In the genomic region with DNA sequence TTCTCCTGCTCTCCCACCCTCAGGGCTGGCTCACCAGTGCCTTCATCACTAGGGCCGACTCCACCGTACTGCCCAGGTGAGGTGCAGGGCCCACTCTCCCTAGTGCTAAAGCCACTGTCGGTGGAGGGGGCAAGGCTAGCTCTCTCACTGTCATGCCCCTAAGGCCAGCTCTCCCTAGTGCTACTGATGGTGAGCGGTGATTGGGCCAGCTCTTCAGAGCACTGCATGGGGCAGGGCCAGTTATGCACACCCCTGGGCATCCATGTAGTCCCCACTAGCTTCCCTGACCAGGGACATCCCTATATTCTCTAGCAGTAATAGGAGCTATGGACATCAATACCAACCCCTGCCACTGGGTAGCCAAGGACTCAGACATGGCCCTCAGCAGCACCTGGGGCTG, we compare ENCODE assay signal across 28 mouse cellular contexts.
A peak's percentile ranks its signal among the peaks of the same experiment; 100 is the strongest.
DNase-seq lines count a peak whose midpoint lies in the region; ATAC-seq and TF ChIP-seq lines count a peak whose summit lies in the region.
"Had no signal": no experiment of that assay in that cellular context is flagged by ENCODE, and none has a peak within 500 bp of the region (broad histone marks: within the 10 kb centered on the region; RNA-seq: fewer than 3 reads in every experiment).

No protein-coding gene starts in this region.

- H3K4me3 ChIP-seq in hindbrain, embryonic 10.5 days: no peak overlapping the region
- H3K4me3 ChIP-seq in hindbrain, embryonic 13.5 days: no peak overlapping the region
- H3K4me3 ChIP-seq in megakaryocyte, embryonic 14.5 days (replicated peaks): peak overlapping the region; percentile 8
- no peak overlapping the region for H3K4me3 ChIP-seq in spleen, adult 2 months (ENCODE audit: extremely low read depth, insufficient read depth, insufficient read length)
- H3K4me3 ChIP-seq: forebrain, embryonic 15.5 days; heart, embryonic 10.5 days; limb, embryonic 13.5 days; myocyte; neural tube, embryonic 12.5 days had no signal

- no peak overlapping the region for H3K9ac ChIP-seq in hindbrain, embryonic 13.5 days
- H3K9ac ChIP-seq: forebrain, embryonic 15.5 days; limb, embryonic 13.5 days; neural tube, embryonic 12.5 days had no signal

- TF ChIP-seq CTCF in spleen, adult 2 months (IDR thresholded peaks at IDR 0.05; ENCODE audit: extremely low read depth, insufficient read depth, insufficient read length, insufficient replicate concordance): no peak

- no peaks in the 10 kb centered on the region for H3K27me3 ChIP-seq in hindbrain, embryonic 10.5 days (ENCODE audit: insufficient read depth, poor library complexity, severe bottlenecking)
- no peaks in the 10 kb centered on the region for H3K27me3 ChIP-seq in hindbrain, embryonic 13.5 days
- peaks cover 20% of the 10 kb centered on the region for H3K27me3 ChIP-seq in megakaryocyte, embryonic 14.5 days (replicated peaks)
- no peaks in the 10 kb centered on the region for H3K27me3 ChIP-seq in spleen, adult 2 months (ENCODE audit: control insufficient read depth, insufficient read depth, low read length)
- H3K27me3 ChIP-seq: CH12.LX; forebrain, embryonic 15.5 days; limb, embryonic 13.5 days; neural tube, embryonic 12.5 days had no signal

- 86% methylated on average over 4 of the region's 4 CpGs for WGBS in hindbrain, embryonic 10.5 days
- 92% methylated on average over 4 of the region's 4 CpGs for WGBS in hindbrain, embryonic 13.5 days
- WGBS in spleen, adult 2 months: 92% methylated on average over 4 of the region's 4 CpGs

- H3K4me2 ChIP-seq in hindbrain, embryonic 13.5 days: no peak overlapping the region
- H3K4me2 ChIP-seq: forebrain, embryonic 15.5 days; limb, embryonic 13.5 days; liver, embryonic 11.5 days; neural tube, embryonic 12.5 days had no signal

- H3K9me3 ChIP-seq in hindbrain, embryonic 10.5 days: no peaks in the 10 kb centered on the region
- H3K9me3 ChIP-seq in hindbrain, embryonic 13.5 days: no peaks in the 10 kb centered on the region
- H3K9me3 ChIP-seq in megakaryocyte, embryonic 14.5 days: peaks cover 15% of the 10 kb centered on the region
- H3K9me3 ChIP-seq: forebrain, embryonic 15.5 days; heart, embryonic 10.5 days; limb, embryonic 13.5 days; neural tube, embryonic 12.5 days had no signal

- TF ChIP-seq POLR2A in spleen, adult 2 months (IDR thresholded peaks at IDR 0.05; ENCODE audit: low read depth, low read length): no peak

- no peak for DNase-seq in cerebellum, adult 11-12 months
- no peak for DNase-seq in hindbrain, embryonic 10.5 days (ENCODE audit: low spot score)
- no peak for DNase-seq in spleen, adult 2 months (ENCODE audit: low read depth in 1 of 2, low spot score in 2 of 2)
- no peak for DNase-seq in spleen, postnatal 4 days (ENCODE audit: low spot score in 2 of 2)
- DNase-seq: adrenal gland, adult 2 months; adrenal gland, postnatal 36 days; cerebellum, adult 9-10 months; cerebellum, postnatal 36 days; gastrocnemius, postnatal 25 days; heart, adult 11 months; heart, postnatal 10 days; kidney, postnatal 4 days; lung, postnatal 4 days; right cerebral cortex, adult 18-20 months; right cerebral cortex, postnatal 4 days had no signal

- 0 out of 2 replicates have a peak, but pooled peaks have one; percentile 16 for ATAC-seq in cerebellum, adult (ENCODE audit: insufficient number of reproducible peaks, low FRiP score, low TSS enrichment)
- ATAC-seq in hindbrain, embryonic 13.5 days (ENCODE audit: low FRiP score): no peak
- no peak for ATAC-seq in megakaryocyte, adult 5-6 weeks (ENCODE audit: poor library complexity, severe bottlenecking)
- ATAC-seq: activated CD4-positive, CD25-positive, alpha-beta regulatory T cell, adult 4 months; forebrain, embryonic 15.5 days; intestine, postnatal 0 days had no signal

- H3K27ac ChIP-seq in hindbrain, embryonic 10.5 days: 0 out of 2 replicates have a peak overlapping the region, but pooled peaks have one; percentile 13
- H3K27ac ChIP-seq in hindbrain, embryonic 13.5 days: no peak overlapping the region
- H3K27ac ChIP-seq in spleen, adult 2 months (ENCODE audit: insufficient read depth, low read length): peak overlapping the region; percentile 2; the same call in 1 of the 2 replicates
- H3K27ac ChIP-seq: forebrain, embryonic 15.5 days; heart, embryonic 10.5 days; limb, embryonic 13.5 days; neural tube, embryonic 12.5 days had no signal

- H3K36me3 ChIP-seq in hindbrain, embryonic 10.5 days: no peaks in the 10 kb centered on the region
- no peaks in the 10 kb centered on the region for H3K36me3 ChIP-seq in hindbrain, embryonic 13.5 days
- H3K36me3 ChIP-seq in megakaryocyte, embryonic 14.5 days (replicated peaks; ENCODE audit: low read length): no peaks in the 10 kb centered on the region
- no peaks in the 10 kb centered on the region for H3K36me3 ChIP-seq in spleen, adult 2 months (ENCODE audit: control insufficient read depth, insufficient read depth, low read length)
- H3K36me3 ChIP-seq: forebrain, embryonic 15.5 days; heart, embryonic 10.5 days; limb, embryonic 13.5 days; neural tube, embryonic 12.5 days had no signal

- peaks cover 7% of the 10 kb centered on the region for H3K4me1 ChIP-seq in hindbrain, embryonic 10.5 days (replicated peaks)
- H3K4me1 ChIP-seq in hindbrain, embryonic 13.5 days (replicated peaks): no peaks in the 10 kb centered on the region
- peaks cover under 1% of the 10 kb centered on the region; the same call in 1 of the 2 replicates for H3K4me1 ChIP-seq in megakaryocyte, embryonic 14.5 days
- H3K4me1 ChIP-seq in spleen, adult 2 months (ENCODE audit: control insufficient read depth, insufficient read depth, insufficient read length): peaks cover 33% of the 10 kb centered on the region
- H3K4me1 ChIP-seq: forebrain, embryonic 15.5 days; neural tube, embryonic 12.5 days had no signal
